Mouse (Mus musculus) liver, adult 2 months (tissue): ENCODE results near the gene Med21. TPM values are rescaled to one million over a fixed set of nuclear protein-coding genes. Genes with fewer than 3 reads are reported as not detected.

Experiments used
- DNase-seq: peaks from one replicate; pipeline ENCODE4 v3.0.0-alpha.2; 2011; ENCODE audit warnings: low read depth, low spot score; ENCODE audit errors: extremely low read depth
- H3K27ac ChIP-seq: fragments of 200-500 bp; replicated peaks from 2 replicates; pipeline ENCODE4 v1.5.1; 2012; ENCODE audit warnings: low read depth, mild to moderate bottlenecking, control low read depth, inconsistent platforms, low read length; ENCODE audit not compliant: insufficient read depth
- H3K27me3 ChIP-seq: fragments of 200-500 bp; 2 replicates; pipeline ENCODE4 v1.6.1; 2012; ENCODE audit warnings: mild to moderate bottlenecking, moderate library complexity, low read length, inconsistent platforms; ENCODE audit not compliant: control insufficient read depth, insufficient read depth
- H3K36me3 ChIP-seq: fragments of 200-500 bp; 2 replicates; pipeline ENCODE4 v1.6.1; 2012; ENCODE audit warnings: low read length, inconsistent platforms; ENCODE audit not compliant: control insufficient read depth, insufficient read depth
- H3K4me1 ChIP-seq: fragments of 200-500 bp; 2 replicates; pipeline ENCODE4 v1.6.1; 2011; ENCODE audit warnings: low read length; ENCODE audit not compliant: control insufficient read depth, insufficient read depth
- H3K4me3 ChIP-seq: fragments of 200-500 bp; 2 replicates; pipeline ENCODE4 v1.5.1; 2011; ENCODE audit warnings: low read depth, mild to moderate bottlenecking, control low read depth, low read length, moderate library complexity; ENCODE audit not compliant: insufficient read depth
- H3K79me2 ChIP-seq: fragments of 200-500 bp; 2 replicates; pipeline ENCODE4 v1.6.1; 2012; ENCODE audit warnings: inconsistent platforms, mild to moderate bottlenecking, low read length, moderate library complexity; ENCODE audit not compliant: control insufficient read depth, insufficient read depth
- H3K9ac ChIP-seq: fragments of 200-500 bp; 2 replicates; pipeline ENCODE4 v1.6.1; 2012; ENCODE audit warnings: low read depth, mild to moderate bottlenecking, control low read depth, inconsistent platforms, low read length
- CTCF ChIP-seq: fragments of 200-500 bp; IDR thresholded peaks from 2 replicates; pipeline ENCODE4 v1.5.1; 2011; ENCODE audit warnings: low read depth, low read length, control low read depth
- POLR2A ChIP-seq: fragments of 200-500 bp; IDR thresholded peaks from 2 replicates; pipeline ENCODE4 v1.6.1; 2011; ENCODE audit warnings: low read length, control low read depth; ENCODE audit not compliant: insufficient read depth; ENCODE audit errors: extremely low read depth
- WGBS: fragments of 180-500 bp; shearing (Covaris S2); methylation state at CpG from one replicate; pipeline ENCODE4 v1.1.7; 2018; 5-methylcytosine and 5-hydroxymethylcytosine counted together
- polyA plus RNA-seq: library from polyadenylated mRNA; depleted of rRNA; stranded (reverse); fragments of >200 nt; gene quantifications from 2 replicates; pipeline ENCODE4 v1.2.3, GENCODE M21; 2012; rRNA removed
- total RNA-seq: library from RNA; depleted of rRNA; stranded (reverse); fragments of >200 nt; gene quantifications from 2 replicates; pipeline ENCODE4 v1.2.3, GENCODE M21; 2014; rRNA removed

The Med21 gene
- total and polyA plus RNA-seq, 2 experiments: 35.0 to 42.9 TPM

DNA sequence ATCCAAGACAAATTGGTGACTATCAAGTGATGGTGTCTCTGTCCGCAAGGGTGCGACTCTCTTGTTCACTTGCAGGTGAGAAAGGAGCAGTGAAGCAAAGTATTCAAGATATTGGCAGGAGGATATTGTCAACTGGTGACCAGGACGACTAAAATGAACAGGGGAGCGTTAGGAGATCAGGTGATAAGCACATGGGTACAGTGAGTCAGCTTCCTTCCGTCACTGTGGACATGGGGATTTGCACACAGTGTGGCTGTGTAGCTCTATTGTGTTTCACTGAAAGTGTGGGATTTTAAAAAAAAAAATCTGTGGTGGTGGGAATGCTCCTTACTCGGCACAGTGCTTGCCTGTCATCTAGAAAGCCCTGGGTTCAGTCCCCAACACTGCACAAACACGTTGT, 45.7 kb downstream of the Med21 start:
- 84% methylated on average over 7 of the region's 7 CpGs for WGBS
- H3K79me2 ChIP-seq: no peaks in the 10 kb centered on the region
- H3K4me3 ChIP-seq: no peak overlapping the region
- H3K4me1 ChIP-seq: no peaks in the 10 kb centered on the region
- H3K9ac ChIP-seq: no peak overlapping the region
- TF ChIP-seq POLR2A: no peak
- TF ChIP-seq CTCF: no peak
- H3K36me3 ChIP-seq: no peaks in the 10 kb centered on the region
- H3K27ac ChIP-seq: no peak overlapping the region
- no peak for DNase-seq
- no peaks in the 10 kb centered on the region for H3K27me3 ChIP-seq

GRCm38 (mm10) chr6:146688861-146689260, 46.5 kb downstream of the Med21 start:
- no peak for DNase-seq
- 93% methylated on average over 5 of the region's 5 CpGs for WGBS

GRCm38 (mm10) chr6:146697767-146698166, 55.4 kb downstream of the Med21 start:
- Histone ChIP-seq H3K79me2 (no peaks in the 10 kb centered on the region), H3K4me1 (no peaks in the 10 kb centered on the region), H3K36me3 (no peaks in the 10 kb centered on the region), H3K27me3 (no peaks in the 10 kb centered on the region), H3K4me3 (no peak overlapping the region), H3K9ac (no peak overlapping the region), H3K27ac (no peak overlapping the region)
- WGBS: 89% methylated on average over 5 of the region's 5 CpGs
- DNase-seq: no peak
- TF ChIP-seq CTCF: no peak
- TF ChIP-seq POLR2A: no peak

More at GRCm38 (mm10) chr6:146688861-146689260, 46.5 kb downstream of the Med21 start:
- TF ChIP-seq CTCF: no peak
- TF ChIP-seq POLR2A: no peak
- Histone ChIP-seq H3K27me3 (no peaks in the 10 kb centered on the region), H3K79me2 (no peaks in the 10 kb centered on the region), H3K9ac (no peak overlapping the region), H3K36me3 (no peaks in the 10 kb centered on the region), H3K4me1 (no peaks in the 10 kb centered on the region), H3K27ac (no peak overlapping the region), H3K4me3 (no peak overlapping the region)

GRCm38 (mm10) chr6:146698376-146698775, 56.0 kb downstream of the Med21 start:
- no peak for DNase-seq
- H3K27me3 ChIP-seq: no peaks in the 10 kb centered on the region
- no peak overlapping the region for H3K27ac ChIP-seq
- H3K36me3 ChIP-seq: no peaks in the 10 kb centered on the region
- no peak for TF ChIP-seq POLR2A
- no peak for TF ChIP-seq CTCF
- no peaks in the 10 kb centered on the region for H3K79me2 ChIP-seq
- H3K4me1 ChIP-seq: no peaks in the 10 kb centered on the region
- no peak overlapping the region for H3K4me3 ChIP-seq
- WGBS: 94% methylated on average over 4 of the region's 4 CpGs
- H3K9ac ChIP-seq: no peak overlapping the region

Other genes with a start within 250 kb of the Med21 start
- 22.9 and 27.0 TPM in 2 replicates for gene Itpr2, start 140.3 kb upstream of the Med21 start, total RNA-seq
- 6.6 and 9.5 TPM in 2 replicates for gene Itpr2, start 140.3 kb upstream of the Med21 start, polyA plus RNA-seq
- gene Fgfr1op2, start 65.3 kb upstream of the Med21 start, total RNA-seq: 38.3 and 46.0 TPM in 2 replicates
- 30.9 and 33.5 TPM in 2 replicates for gene Fgfr1op2, start 65.3 kb upstream of the Med21 start, polyA plus RNA-seq
- 23.0 and 26.2 TPM in 2 replicates for gene Ints13, start 64.7 kb upstream of the Med21 start, total RNA-seq
- 5.6 TPM in 2 replicates for gene Ints13, start 64.7 kb upstream of the Med21 start, polyA plus RNA-seq
- 48.5 and 54.2 TPM in 2 replicates for gene Tm7sf3, start 277 bp downstream of the Med21 start, total RNA-seq
- 21.8 and 26.2 TPM in 2 replicates for gene Tm7sf3, start 277 bp downstream of the Med21 start, polyA plus RNA-seq
- 8.3 and 10.4 TPM in 2 replicates for gene Stk38l, start 82.4 kb downstream of the Med21 start, total RNA-seq
- 2.4 and 3.5 TPM in 2 replicates for gene Stk38l, start 82.4 kb downstream of the Med21 start, polyA plus RNA-seq
- gene Arntl2, start 153.5 kb downstream of the Med21 start, total RNA-seq: 0.40 and 6.1 TPM in 2 replicates
- 1.6 and 2.4 TPM in 2 replicates for gene Arntl2, start 153.5 kb downstream of the Med21 start, polyA plus RNA-seq
- gene Smco2, start 207.6 kb downstream of the Med21 start, total RNA-seq: not detected in 2 replicates
- gene Smco2, start 207.6 kb downstream of the Med21 start, polyA plus RNA-seq: 0.06 TPM in 1 of 2 replicates, not detected in the other
- gene Ppfibp1, start 245.9 kb downstream of the Med21 start, total RNA-seq: 20.8 and 24.1 TPM in 2 replicates
- 6.7 and 6.9 TPM in 2 replicates for gene Ppfibp1, start 245.9 kb downstream of the Med21 start, polyA plus RNA-seq